Comparison of ENCODE assay signal across 18 mouse cellular contexts in genomic region chr7:37004601-37005000, GRCm38 (mm10).
DNase-seq lines count a peak whose midpoint lies in the region; ATAC-seq and TF ChIP-seq lines count a peak whose summit lies in the region.
"Had no signal": no experiment of that assay in that cellular context is flagged by ENCODE, and none has a peak within 500 bp of the region (broad histone marks: within the 10 kb centered on the region; RNA-seq: fewer than 3 reads in every experiment).

No protein-coding gene starts in this region.

- no peaks in the 10 kb centered on the region for H3K4me1 ChIP-seq in kidney, embryonic 14.5 days (ENCODE audit: control insufficient read depth, insufficient read depth, low read length)
- H3K4me1 ChIP-seq in heart, postnatal 0 days (ENCODE audit: control insufficient read depth, insufficient read depth): no peaks in the 10 kb centered on the region
- H3K4me1 ChIP-seq: liver, embryonic 15.5 days had no signal

- peak; percentile 26 for DNase-seq in gastrocnemius, adult 2 months
- no peak for DNase-seq in gastrocnemius, adult 8-10 months (ENCODE audit: low spot score in 2 of 2)
- peak; percentile 59 for DNase-seq in kidney, postnatal 10 days
- DNase-seq in brain, adult 2 months (ENCODE audit: low read depth, low spot score): peak; percentile 7
- DNase-seq in heart, postnatal 0 days (ENCODE audit: low spot score): no peak
- DNase-seq in urinary bladder, postnatal 36 days (ENCODE audit: low spot score in 2 of 2): no peak
- no peak for DNase-seq in right cerebral cortex, postnatal 36 days (ENCODE audit: low spot score in 2 of 2)
- DNase-seq: adrenal gland, adult 2 months; cerebellum, adult 2 months; forebrain, postnatal 0 days; layer of hippocampus, adult 9-11 months; right cerebral cortex, adult 18-20 months; thymus, adult 2 months had no signal

- TF ChIP-seq CTCF in gastrocnemius, adult 2 months (IDR thresholded peaks at IDR 0.05): no peak
- no peak for TF ChIP-seq CTCF in heart, postnatal 0 days (IDR thresholded peaks at IDR 0.05; ENCODE audit: low read depth)

- H3K36me3 ChIP-seq in kidney, embryonic 14.5 days (ENCODE audit: control insufficient read depth, insufficient read depth, low read length): no peaks in the 10 kb centered on the region
- no peaks in the 10 kb centered on the region for H3K36me3 ChIP-seq in heart, postnatal 0 days (replicated peaks; ENCODE audit: control insufficient read depth, insufficient read depth, low read length)
- H3K36me3 ChIP-seq: liver, embryonic 15.5 days; neural tube, embryonic 15.5 days had no signal

- no peak overlapping the region for H3K4me3 ChIP-seq in gastrocnemius, adult 2 months
- no peak overlapping the region for H3K4me3 ChIP-seq in kidney, embryonic 14.5 days (ENCODE audit: low read length)
- H3K4me3 ChIP-seq in heart, postnatal 0 days (ENCODE audit: low read depth, low read length): no peak overlapping the region
- H3K4me3 ChIP-seq: erythroblast, embryonic 14.5 days; liver, embryonic 15.5 days; neural tube, embryonic 15.5 days had no signal

- no peaks in the 10 kb centered on the region for H3K9me3 ChIP-seq in kidney, embryonic 14.5 days (ENCODE audit: control insufficient read depth, low read length)
- no peaks in the 10 kb centered on the region for H3K9me3 ChIP-seq in heart, postnatal 0 days (replicated peaks; ENCODE audit: control insufficient read depth, low read length)
- H3K9me3 ChIP-seq: liver, embryonic 15.5 days; neural tube, embryonic 15.5 days had no signal

- WGBS in kidney, embryonic 14.5 days: 86% methylated on average over 5 of the region's 5 CpGs
- WGBS in heart, postnatal 0 days: 67% methylated on average over 5 of the region's 5 CpGs

- ATAC-seq in kidney, embryonic 14.5 days (ENCODE audit: low FRiP score, low TSS enrichment): no peak
- ATAC-seq in heart, postnatal 0 days (ENCODE audit: insufficient read depth, low read depth): 0 out of 2 replicates have a peak, but pooled peaks have one; percentile 8
- ATAC-seq: forebrain, postnatal 0 days; inflammation-experienced regulatory T-cells, adult 6 months had no signal

- intact Hi-C loops in gastrocnemius, adult 2 months (cut with DNase I): no loop called here

- no peaks in the 10 kb centered on the region for H3K27me3 ChIP-seq in kidney, embryonic 14.5 days (ENCODE audit: control insufficient read depth, insufficient read depth, low read length)
- H3K27me3 ChIP-seq in heart, postnatal 0 days (ENCODE audit: control insufficient read depth, insufficient read depth, low read length): no peaks in the 10 kb centered on the region
- H3K27me3 ChIP-seq: liver, embryonic 15.5 days; neural tube, embryonic 15.5 days had no signal

- no peak overlapping the region for H3K27ac ChIP-seq in gastrocnemius, adult 2 months
- no peak overlapping the region for H3K27ac ChIP-seq in kidney, embryonic 14.5 days (ENCODE audit: low read depth, low read length)
- H3K27ac ChIP-seq in heart, postnatal 0 days (ENCODE audit: low read depth): no peak overlapping the region
- H3K27ac ChIP-seq: liver, embryonic 15.5 days; neural tube, embryonic 15.5 days had no signal

- no peak for TF ChIP-seq EP300 in heart, postnatal 0 days (IDR thresholded peaks at IDR 0.05; ENCODE audit: low read depth)

- H3K4me2 ChIP-seq in kidney, embryonic 14.5 days (replicated peaks; ENCODE audit: low read depth, low read length): no peak overlapping the region
- H3K4me2 ChIP-seq in heart, postnatal 0 days (ENCODE audit: low read depth, low read length): no peak overlapping the region
- H3K4me2 ChIP-seq: liver, embryonic 15.5 days; neural tube, embryonic 15.5 days had no signal

- no peak overlapping the region for H3K9ac ChIP-seq in kidney, embryonic 14.5 days (ENCODE audit: low read depth, low read length)
- H3K9ac ChIP-seq in heart, postnatal 0 days (replicated peaks; ENCODE audit: low read depth, low read length): no peak overlapping the region
- H3K9ac ChIP-seq: forebrain, postnatal 0 days; liver, embryonic 15.5 days; neural tube, embryonic 15.5 days had no signal

Comparison
In these comparisons a context has a peak if more than half of its experiments do, and no peak if none do; other contexts are left out.
1. DNase-seq: peak in gastrocnemius, adult 2 months (single experiment), kidney, postnatal 10 days (single experiment) and brain, adult 2 months (single experiment); none in gastrocnemius, adult 8-10 months (0 of 2), heart, postnatal 0 days (single experiment), urinary bladder, postnatal 36 days (0 of 2) and right cerebral cortex, postnatal 36 days (0 of 2).